Mouse (Mus musculus): ENCODE measurements around the gene Flad1. TPM values are rescaled to one million over a fixed set of nuclear protein-coding genes. Genes with fewer than 3 reads are reported as not detected.
A peak's percentile ranks its signal among the peaks of the same experiment; 100 is the strongest.

The Flad1 gene
- total RNA-seq (2014; fragmentation: Nextera tagmentation) (24.8 and 27.7 TPM in 2 replicates), total RNA-seq (2017) (10.7 and 12.6 TPM in 2 replicates)

DNA sequence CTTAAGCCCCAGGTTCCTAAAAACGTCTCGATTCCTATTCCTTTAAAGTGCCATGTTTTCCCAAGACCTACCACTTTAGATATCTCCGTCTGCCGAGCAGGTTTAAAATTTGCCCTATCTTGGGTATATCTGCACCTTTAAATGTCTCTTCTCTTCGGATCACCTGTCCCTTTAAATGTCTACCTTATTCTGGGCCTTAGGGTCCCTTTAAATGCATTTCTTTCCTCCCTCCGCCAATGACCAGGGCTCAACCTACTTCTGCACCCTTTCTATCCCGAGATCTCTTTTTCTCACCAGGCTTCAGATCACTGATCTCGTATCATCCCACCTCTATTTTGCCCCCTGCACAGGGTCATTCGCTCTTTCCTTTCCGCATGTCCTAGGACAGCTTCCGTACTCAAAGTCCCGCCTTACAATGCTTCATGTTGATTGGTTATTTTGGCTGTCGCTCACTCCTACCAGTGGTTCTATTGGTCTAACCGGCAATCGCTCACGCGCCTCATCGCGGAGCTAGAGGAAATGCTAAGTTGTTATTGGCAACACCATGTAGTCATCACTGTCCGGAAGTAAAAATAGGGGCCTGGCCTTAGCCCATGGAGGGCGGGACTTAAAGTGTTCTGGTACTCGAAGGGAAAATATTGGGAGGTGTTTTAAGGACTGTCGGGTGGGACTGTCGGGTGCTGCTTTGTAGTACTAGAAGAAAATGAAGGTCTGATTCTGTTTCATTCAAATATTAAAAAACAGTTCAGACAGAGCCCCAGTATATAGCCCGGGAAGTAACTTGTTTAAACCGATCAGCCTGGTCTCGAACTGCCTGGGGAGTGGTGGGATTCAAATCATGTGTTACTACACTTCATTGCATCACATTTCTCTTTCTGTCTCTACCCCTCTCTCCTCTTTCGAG lies at the start of gene Flad1:
Flad1 (minus strand) TSS at position 381 of the 904 bp plus-strand sequence.
- peak; percentile 99 for ATAC-seq (replicated peaks; ENCODE audit: low FRiP score, low TSS enrichment, poor library complexity, severe bottlenecking)

DNA sequence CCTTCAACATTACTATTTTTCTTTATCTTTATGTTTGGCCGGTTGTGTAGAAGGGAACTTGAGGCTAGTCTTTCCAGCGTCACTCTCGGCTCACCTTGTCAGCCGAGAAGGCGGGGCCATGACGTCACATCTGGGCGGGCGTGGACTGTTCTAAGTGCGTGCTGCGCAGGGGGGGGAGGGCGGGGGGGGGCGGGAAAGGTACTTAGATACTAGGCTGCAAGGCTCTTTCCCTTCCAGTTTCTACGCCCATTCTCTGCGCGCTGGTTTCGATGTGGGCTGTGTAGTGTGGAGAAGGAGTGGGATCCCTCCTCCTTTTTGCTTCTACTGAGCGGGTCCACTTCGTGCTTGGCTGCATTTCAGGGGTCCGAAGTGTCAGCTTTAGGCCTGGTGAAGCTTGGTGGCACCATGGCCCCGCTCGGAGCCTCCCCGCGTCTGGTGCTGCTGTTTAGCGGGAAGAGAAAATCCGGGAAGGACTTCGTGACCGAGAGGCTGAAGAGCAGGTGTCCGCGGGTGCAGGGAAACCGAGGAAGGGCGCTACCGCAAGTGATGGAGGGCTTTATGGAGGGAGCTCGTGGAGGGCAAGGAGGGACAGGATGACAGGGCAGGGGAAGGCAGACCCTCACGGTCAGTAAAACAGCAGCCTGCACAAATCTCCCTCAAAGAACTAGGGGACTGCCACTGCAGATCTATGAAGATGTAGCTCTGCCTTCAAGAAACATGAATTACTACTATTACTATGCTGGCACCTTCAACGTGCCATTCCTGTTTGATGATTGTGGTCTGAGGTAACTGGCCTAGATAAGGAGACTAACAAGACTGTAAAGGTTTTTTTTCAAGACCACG lies 47.5 kb upstream of the Flad1 start:
- ATAC-seq (replicated peaks; ENCODE audit: low FRiP score, low TSS enrichment, poor library complexity, severe bottlenecking): peak; percentile 77

DNA sequence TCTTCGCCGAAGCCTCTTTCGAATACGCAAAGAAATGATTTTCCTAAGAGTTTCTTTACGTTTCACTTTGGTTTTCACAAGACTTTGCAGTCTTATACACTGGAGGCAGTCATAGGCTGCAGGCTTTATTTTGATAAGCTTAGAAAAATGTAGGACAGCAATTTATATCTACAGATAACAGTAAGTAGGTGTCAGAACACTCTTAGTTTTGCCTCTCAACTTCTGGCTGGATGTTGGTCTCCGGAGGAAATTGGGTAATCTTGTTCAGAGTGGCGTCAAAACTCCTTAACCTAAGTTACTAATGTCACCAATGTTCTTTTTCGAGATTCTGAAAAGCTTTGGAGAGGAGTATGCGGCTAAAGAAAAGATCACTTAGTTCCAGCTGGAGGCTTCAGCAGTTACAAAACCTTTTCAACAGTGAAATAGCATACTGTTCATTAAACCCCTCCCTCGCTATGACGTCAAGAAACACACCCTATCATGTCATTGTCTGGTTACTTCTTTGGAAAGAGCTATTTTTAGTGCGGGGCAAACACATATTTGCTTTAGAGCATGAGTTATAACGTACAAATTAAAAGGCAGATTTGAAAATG lies 46.8 kb upstream of the Flad1 start:
- ATAC-seq (replicated peaks; ENCODE audit: low FRiP score, low TSS enrichment, poor library complexity, severe bottlenecking): peak; percentile 63

DNA sequence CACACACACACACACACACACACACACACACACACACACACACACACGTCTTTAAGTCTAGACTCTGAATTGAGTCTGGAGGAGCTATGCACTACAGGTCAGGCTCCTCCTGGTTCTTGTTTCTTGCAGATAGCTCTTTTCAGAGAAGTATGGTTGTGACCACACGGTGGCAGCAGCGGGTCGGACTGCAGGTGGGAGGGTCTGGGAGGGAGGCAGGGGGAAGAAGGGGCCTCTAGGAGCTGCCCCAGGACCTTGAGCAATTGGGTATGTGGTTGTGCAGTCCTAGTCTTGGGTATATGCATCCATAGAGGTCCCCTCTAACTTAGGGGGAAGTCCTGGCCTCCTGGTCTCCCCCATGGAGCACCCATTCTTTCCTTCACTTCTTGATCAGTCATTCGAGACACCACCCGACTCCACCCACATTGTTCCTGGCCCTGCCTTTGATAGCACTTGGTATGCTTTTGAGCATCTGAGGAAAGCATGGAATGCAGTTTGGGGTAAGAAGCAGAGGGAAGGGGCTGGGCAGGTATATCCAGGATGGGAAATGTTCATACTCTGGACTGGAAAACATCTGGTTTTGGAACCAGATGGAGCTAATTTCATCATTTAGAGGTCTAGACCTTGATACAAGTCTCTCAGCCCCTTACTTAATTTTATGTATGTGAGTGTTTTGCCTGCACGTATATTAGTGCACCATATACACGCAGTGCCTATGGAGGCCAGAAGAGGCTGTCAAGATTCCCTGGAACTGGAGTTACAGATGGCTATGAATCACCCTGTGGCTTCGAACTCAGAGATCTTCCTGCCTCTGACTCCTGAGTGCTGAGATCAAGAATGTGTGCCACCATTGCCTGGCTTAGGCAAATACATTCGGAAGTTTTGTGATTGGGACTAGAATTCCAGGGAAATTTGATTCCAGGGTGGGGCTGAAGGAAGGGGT lies 45.3 kb upstream of the Flad1 start:
- ATAC-seq (replicated peaks; ENCODE audit: low FRiP score, low TSS enrichment, poor library complexity, severe bottlenecking): peak; percentile 73; the same call in 1 of the 2 replicates

DNA sequence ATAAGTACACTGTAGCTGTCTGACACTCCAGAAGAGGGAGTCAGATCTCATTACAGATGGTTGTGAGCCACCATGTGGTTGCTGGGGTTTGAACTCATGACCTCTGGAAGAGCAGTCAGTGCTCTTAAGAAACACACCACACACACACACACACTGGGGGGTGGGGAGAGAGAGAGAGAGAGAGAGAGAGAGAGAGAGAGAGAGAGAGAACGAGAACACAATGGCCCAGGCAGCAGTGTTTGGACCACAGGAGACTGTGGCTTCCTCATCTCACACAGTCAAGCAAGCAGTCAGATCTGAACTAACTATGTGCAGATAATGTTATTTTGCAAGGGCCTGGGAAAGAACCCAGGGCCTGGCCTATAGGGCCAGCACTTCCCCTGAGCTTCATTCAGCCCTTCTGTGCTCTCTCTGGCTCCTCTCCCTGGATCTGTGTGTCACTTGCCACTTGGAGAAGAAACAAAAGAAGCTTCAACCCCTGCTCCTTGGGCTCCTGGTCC lies 44.2 kb upstream of the Flad1 start:
- ATAC-seq (replicated peaks; ENCODE audit: low FRiP score, low TSS enrichment, poor library complexity, severe bottlenecking): no peak

DNA sequence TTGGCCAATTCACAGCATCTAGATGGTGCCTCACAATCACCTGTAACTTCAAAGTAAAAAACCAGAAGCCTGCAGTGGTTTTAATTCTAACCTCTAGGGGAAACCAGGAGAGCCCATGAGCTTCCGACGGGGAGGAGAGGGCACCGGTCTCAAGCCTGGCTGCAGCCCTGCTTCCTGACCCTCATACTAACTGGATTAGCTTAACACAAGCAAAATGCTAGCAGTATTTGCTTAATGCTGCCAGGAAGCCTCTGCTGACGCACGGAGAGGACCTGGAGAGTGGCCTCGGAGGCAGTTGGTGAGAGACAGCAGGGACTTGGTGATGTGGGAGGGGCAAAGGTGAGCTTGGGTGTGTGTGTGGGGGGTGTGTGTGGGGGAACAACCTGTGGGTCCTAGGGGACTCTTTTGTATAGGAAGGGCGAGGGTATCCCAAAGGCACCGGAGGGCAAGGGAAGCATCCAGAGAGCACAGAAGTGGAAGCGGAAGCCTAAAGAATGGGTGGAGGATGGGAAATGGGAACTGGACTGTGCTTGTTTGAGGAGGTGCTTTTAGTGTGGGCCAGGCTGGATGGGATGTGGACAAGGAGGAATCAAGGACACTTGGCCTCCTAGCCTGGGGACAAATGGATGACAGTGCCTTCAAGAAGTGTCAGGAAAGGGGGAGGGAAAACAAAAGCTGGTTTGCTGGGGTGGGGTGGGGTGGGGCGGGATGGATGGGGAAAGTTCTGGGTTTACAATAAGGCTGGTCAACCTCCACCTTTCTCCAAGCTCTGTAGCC lies 42.9 kb upstream of the Flad1 start, which contains the start of gene Pmvk:
Pmvk (plus strand) TSS at position 141 of the 777 bp plus-strand sequence.
- no peak for ATAC-seq (replicated peaks; ENCODE audit: low FRiP score, low TSS enrichment, poor library complexity, severe bottlenecking)

DNA sequence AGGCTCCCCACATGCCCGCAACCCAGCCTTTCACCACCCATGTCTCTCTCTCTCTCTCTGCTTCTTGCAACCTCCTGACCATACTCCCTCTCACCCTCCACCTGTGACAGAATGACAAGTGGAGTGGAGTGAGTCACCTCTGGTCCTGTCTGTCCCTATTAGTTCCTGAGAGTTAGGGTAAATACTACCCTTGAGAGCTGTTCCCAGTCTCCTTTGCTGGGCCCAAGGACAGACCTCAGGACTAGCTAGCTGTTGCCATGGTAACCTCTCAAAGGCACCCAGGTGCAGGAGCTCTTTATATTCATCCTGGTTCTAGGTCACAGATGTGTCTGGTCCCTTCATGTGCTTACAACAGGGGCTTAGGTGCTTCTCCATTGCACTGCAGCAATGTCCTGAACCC lies 40.2 kb upstream of the Flad1 start:
- ATAC-seq (replicated peaks; ENCODE audit: low FRiP score, low TSS enrichment, poor library complexity, severe bottlenecking): no peak

DNA sequence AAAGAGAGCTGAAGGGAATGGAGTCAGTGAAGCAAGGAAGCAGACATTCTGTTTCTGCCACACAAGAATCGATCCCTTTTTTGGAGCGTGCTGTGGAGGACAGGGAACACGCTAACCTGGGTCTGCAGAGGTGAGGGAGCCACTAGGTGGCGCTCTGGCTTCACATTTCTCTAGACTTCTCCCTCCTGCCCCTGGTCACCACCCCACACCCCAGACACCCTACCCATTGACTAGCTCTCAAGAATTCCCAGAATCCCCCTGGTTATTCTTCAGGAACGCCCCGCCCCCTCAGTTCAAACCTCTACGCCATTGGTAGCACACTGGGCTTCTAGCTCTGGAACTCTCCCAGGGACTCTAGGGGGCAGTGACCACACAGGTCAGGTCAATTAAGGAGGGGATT lies 37.9 kb upstream of the Flad1 start:
- ATAC-seq (replicated peaks; ENCODE audit: low FRiP score, low TSS enrichment, poor library complexity, severe bottlenecking): peak; percentile 62

DNA sequence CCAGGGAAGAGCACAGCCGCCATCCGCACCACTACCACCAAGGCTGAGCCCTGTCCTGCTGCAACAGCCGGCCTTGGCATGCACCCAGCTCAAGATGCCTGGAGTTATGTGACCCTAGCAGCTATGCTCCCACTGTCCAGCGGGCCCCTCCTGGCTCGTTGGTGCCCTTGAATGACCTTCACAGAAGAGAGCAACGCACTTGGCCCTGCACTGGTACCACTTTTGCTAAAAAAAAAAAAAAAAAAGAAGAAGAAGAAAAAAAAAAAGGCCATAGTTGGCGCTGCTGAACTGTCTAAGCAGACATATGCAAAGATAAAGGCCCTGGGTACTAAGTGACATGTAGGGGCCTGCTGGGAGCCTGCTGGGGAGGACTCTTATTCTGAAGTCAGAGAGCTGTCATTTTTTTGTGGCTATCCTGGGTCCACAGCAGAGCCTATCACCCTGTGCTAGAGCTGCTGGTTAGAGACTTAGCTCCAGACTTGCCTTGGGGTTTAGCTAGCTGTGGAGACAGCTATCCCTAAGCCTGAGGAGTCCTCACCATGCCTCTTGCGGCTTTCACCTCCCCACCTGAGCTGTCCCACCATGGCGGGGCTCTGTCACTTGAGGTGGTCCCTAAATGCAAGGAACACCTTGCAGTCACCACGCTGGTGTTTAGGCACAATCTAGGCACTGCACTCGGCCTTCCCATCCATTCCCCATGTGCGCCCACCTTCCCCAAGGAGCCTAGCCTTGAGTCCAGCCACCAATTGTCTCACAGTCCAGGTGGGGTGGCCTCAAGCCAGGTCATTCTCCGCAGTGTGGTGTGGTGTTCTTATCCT lies 37.3 kb upstream of the Flad1 start:
- peak; percentile 94 for ATAC-seq (replicated peaks; ENCODE audit: low FRiP score, low TSS enrichment, poor library complexity, severe bottlenecking)

DNA sequence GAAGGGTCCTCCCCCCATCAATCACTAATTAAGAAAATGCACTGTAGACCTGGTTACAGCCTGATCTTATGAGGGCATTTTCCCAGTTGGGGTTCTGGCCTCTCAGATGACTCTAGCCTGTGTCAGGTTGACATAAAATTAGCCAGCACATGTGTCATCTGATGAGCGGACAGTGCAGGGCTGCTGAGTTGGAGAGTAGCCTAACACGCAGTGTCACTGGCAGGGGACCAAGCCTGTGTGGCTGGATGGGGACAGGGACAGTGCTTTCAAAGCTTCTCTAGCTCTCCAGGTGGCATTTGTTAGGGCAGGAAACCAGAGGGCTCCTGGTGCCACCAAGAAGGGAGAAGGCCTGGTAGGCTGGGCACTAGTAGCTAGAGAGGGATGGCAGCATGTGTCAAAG lies 29.0 kb upstream of the Flad1 start:
- ATAC-seq (replicated peaks; ENCODE audit: low FRiP score, low TSS enrichment, poor library complexity, severe bottlenecking): no peak

DNA sequence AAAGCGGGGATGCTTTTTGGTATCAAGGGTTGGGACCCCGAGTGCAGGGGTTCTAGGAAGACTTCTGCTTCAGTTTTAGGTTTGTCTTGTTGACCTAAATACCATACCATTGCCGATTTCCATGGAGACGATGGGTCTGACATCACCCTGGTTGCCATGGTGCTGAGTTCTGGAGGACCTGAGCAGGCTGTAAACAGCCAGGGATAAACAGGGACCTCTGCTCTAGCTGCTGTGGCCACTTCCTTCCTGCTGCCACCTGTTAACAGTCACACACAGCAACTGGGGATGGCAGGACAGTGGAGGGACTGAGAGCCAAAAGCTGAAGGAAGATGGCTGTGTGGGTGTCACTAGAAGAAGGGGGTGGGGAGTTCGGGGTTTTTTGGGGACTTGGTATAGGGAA lies 25.6 kb upstream of the Flad1 start:
- no peak for ATAC-seq (replicated peaks; ENCODE audit: low FRiP score, low TSS enrichment, poor library complexity, severe bottlenecking)

DNA sequence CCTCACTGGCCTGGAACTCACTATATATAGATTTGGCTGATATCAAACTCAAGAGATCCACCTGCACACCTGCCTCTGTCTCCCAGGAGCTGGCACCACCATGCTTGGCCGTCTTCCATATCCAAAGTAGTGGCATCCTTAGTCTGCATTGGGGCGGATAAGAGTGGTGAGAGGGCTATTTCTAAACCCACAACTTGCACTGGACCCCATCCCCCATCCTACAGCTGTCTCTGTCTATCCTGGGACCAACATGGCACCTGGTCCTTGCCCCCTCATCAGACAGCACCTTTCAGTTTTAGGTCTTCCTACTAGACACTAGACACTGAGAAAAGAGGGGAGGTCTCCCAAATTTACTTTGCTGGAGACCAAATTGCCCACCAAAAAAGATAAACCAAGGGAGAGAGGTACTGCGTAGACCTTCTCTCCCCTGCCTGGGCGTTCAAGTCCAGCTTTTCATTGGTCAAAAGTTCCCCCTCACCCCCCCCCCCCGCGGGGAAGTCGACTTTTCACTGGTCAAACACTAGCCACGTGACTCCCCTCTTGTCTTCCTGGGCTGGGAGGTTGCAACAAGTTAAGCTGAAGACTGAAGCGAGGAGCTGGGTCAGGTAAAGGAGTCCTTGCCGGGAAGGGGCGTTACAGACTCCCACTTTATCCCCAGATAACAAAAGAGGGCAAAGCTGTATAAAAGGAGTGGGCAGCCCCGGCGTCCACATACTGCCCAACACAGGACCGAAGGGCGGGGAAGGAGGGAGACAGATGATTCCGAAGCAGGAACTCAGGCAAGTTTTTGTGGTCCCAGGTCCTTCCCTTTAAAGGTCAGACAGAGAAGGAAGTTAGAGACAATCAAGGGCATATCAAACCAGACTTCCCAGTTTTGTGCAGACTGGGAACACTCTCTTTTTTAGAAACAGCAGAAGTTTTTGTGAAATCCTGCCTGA lies 24.8 kb upstream of the Flad1 start, which contains the start of gene Pbxip1:
Pbxip1 (plus strand) TSS at position 531 of the 938 bp plus-strand sequence.
- ATAC-seq (replicated peaks; ENCODE audit: low FRiP score, low TSS enrichment, poor library complexity, severe bottlenecking): peak; percentile 85

DNA sequence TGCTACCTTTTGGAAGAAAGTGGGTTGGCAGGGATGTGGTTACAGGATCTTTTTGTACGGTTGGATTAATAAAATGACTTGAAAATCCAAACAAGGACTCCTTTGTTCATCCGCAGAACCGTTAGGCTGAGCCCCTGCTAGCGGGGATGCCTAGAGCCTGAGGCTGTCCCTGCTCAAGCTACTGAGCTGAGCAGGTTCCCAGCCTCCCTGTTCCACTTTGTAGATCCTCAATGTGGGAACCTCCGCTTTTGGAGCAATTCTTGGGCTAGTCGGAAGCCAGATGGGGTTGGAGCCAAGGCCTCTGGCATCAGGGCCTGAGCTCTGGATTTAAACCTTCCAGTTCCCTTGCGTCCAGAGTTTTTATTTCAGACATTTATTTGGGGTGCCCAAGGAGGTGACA lies 23.4 kb upstream of the Flad1 start:
- ATAC-seq (replicated peaks; ENCODE audit: low FRiP score, low TSS enrichment, poor library complexity, severe bottlenecking): no peak

DNA sequence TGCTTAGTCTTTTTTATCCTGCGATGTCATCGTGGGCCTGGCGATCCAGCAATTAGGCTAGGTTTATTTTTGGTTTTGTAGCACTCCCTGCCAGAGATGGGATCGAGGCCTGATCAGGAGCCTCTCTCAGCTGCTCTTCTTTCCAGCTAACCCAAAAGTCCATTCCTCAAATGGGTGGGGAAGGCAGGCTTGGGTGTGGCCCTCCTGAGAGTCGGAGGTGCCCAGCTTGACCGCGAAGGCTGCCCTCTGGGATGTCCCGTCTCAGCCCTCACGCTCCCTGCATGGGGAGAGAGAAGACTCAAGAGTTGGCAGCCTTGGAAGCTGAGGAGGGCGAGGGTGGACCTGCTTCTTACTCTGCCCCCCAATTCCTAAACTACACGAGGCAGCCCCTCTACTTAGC lies 22.9 kb upstream of the Flad1 start:
- no peak for ATAC-seq (replicated peaks; ENCODE audit: low FRiP score, low TSS enrichment, poor library complexity, severe bottlenecking)

DNA sequence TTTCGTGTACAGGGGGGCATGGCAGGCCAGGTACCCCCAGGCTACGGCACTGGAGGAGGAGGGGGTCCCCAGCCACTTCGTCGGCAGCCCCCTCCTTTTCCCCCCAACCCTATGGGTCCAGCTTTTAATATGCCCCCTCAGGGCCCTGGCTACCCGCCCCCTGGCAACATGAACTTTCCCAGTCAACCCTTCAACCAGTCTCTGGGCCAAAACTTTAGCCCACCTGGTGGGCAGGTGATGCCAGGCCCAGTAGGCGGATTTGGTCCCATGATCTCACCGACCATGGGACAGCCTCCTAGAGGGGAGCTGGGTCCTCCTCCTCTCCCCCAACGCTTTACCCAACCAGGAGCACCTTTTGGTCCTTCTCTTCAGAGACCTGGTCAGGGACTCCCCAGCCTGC lies 20.9 kb upstream of the Flad1 start:
- ATAC-seq (replicated peaks; ENCODE audit: low FRiP score, low TSS enrichment, poor library complexity, severe bottlenecking): no peak
